Mouse (Mus musculus): Measurements from ENCODE around the gene Cd69. TPM values are rescaled to one million over a fixed set of nuclear protein-coding genes. Genes with fewer than 3 reads are reported as not detected.

Cd69 gene
- polyA plus RNA-seq, 1 experiment from 2014 or later = 0.09 TPM

DNA sequence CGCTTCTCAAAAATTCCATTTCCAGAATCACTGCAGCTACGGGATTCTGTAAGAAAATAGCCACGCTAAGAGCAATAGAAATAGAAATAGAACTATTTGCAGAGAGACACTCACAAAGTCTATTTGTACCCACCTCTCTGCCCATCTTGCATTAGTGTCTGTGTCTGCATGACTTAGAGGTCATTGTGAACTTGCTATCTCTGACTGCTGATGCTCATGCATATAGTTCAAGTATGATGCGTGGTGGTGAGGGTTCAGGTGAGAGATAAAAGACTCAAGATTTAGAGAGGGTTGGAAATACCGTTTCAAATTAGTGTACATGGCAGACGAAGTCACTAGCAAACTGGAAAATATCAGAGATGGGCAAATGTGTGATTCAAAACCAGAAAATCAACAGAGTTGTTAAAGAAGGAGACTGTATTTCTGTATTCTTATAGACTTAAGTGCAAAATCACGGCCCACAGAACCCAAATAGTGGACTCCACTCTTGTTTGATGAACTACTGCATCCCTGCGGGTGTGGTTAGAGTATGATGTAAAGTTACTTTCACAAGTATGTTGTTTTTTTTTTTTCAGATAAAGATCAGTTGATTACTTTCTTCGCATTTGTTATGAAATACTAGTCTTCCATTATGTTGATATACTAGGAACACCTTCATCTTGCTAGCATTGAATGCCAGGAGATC, 35.5 kb downstream of the Cd69 start:
- 91% methylated on average over 9 of the region's 9 CpGs for WGBS
- Histone ChIP-seq H3K9ac (ENCODE audit: low read depth, low read length) (no peak overlapping the region), H3K4me3 (ENCODE audit: low read length) (no peak overlapping the region)

DNA sequence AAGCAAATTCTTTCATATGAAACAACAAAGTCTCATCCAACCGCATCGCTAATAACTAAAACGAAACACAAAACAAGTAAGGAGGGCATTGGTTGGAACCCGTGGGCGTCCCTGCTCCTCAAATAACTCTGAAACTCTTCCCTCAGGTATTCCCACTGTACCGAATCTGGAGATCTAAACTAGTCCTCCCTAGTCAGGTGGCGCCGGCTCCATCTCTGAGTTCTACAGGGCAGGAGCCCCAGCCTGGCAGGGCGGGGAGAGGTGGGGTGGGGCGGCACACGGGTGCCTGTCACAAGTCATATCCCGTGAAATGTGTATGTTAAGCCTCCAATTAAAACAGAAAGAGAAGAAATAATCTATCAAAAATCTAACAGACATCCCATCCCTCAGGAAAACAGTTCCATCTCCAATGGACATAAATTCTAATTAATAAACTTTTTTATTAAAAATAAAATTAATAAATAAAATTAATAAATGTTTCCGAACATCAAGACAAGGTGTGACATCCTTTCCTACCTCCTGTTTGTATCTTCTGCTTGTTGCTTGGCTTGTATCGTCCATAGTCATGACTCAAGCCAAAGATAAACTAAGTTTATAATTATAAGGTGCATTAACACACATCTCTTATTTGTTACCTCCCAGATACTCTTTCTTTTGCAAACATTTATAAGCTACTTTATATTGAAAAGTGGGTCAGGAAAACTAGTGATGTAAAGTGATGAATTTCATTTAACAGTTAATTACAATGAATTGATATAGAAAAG, 36.8 kb downstream of the Cd69 start:
- no peaks in the 10 kb centered on the region for H3K27me3 ChIP-seq (replicated peaks; ENCODE audit: control insufficient read depth, insufficient read depth, low read length)
- 12% methylated on average over 14 of the region's 14 CpGs for WGBS
- peak overlapping the region; percentile 50 for H3K4me3 ChIP-seq (ENCODE audit: low read length)
- no peaks in the 10 kb centered on the region for H3K36me3 ChIP-seq (ENCODE audit: control insufficient read depth, insufficient read depth, low read length)
- H3K9ac ChIP-seq (ENCODE audit: low read depth, low read length) = peak overlapping the region; percentile 39
- peaks cover 4% of the 10 kb centered on the region; the same call in 1 of the 2 replicates for H3K4me1 ChIP-seq (ENCODE audit: control insufficient read depth, insufficient read depth, low read depth, low read length)
- peak; percentile 84 for ATAC-seq
- H3K4me2 ChIP-seq (ENCODE audit: low read length) = peak overlapping the region; percentile 60
- no peak overlapping the region for H3K27ac ChIP-seq (ENCODE audit: low read depth, low read length)
- no peaks in the 10 kb centered on the region for H3K9me3 ChIP-seq (ENCODE audit: control insufficient read depth, low read length)

More for the DNA sequence above, 35.5 kb downstream of the Cd69 start:
- H3K27ac ChIP-seq (ENCODE audit: low read depth, low read length) = no peak overlapping the region
- no peaks in the 10 kb centered on the region for H3K27me3 ChIP-seq (replicated peaks; ENCODE audit: control insufficient read depth, insufficient read depth, low read length)
- no peaks in the 10 kb centered on the region for H3K36me3 ChIP-seq (ENCODE audit: control insufficient read depth, insufficient read depth, low read length)
- H3K9me3 ChIP-seq (ENCODE audit: control insufficient read depth, low read length) = no peaks in the 10 kb centered on the region
- H3K4me1 ChIP-seq (ENCODE audit: control insufficient read depth, insufficient read depth, low read depth, low read length) = peaks cover 4% of the 10 kb centered on the region; the same call in 1 of the 2 replicates
- no peak overlapping the region for H3K4me2 ChIP-seq (ENCODE audit: low read length)
- no peak for ATAC-seq

DNA sequence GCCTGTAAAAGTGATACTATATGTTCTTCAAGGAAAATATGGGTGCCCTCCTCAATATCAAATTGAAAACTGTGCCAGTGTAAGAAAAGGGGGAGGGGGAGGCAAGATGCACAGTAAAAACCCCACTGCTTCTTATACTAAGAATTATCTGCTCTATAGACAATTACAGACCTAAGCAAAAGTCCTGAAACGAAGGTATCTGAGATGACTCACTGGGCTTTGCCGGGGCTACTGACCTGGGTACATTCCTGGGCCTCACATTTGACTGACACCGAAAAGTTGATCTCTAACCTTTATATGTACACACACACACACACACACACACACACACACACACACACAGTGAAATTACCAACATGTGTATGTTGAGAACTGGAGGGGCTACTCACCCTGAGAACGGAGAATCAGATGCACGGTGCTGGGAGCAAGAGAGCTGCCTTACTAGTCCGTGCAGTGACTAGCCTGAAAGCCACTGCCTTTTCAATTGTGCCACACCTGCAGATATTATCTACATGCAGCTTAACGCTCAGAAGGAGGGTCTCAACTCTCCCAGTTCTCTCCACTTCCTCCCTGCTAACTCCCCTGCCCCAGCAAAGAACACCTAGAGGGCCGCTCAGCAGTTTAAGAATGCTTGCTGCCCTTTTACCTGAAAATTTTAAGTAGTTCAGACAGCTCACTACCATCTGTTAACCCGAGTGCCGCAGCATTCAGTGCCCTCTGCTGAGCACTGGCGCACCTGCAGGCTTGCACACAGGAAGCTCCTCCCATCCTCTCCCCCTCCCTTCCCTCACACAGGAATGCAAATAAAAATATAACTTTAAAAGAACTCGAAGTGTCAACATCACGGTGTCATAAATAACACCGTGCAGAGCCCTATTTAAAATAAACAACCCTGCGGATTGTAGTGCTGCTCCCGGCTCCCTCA, 37.6 kb downstream of the Cd69 start:
- peak overlapping the region; percentile 50 for H3K4me3 ChIP-seq (ENCODE audit: low read length)
- peak overlapping the region; percentile 60 for H3K4me2 ChIP-seq (ENCODE audit: low read length)
- no peaks in the 10 kb centered on the region for H3K9me3 ChIP-seq (ENCODE audit: control insufficient read depth, low read length)
- H3K27me3 ChIP-seq (replicated peaks; ENCODE audit: control insufficient read depth, insufficient read depth, low read length) = no peaks in the 10 kb centered on the region
- 21% methylated on average over 16 of the region's 16 CpGs for WGBS
- H3K36me3 ChIP-seq (ENCODE audit: control insufficient read depth, insufficient read depth, low read length) = no peaks in the 10 kb centered on the region
- ATAC-seq = peak; percentile 98
- H3K4me1 ChIP-seq (ENCODE audit: control insufficient read depth, insufficient read depth, low read depth, low read length) = peaks cover 4% of the 10 kb centered on the region; the same call in 1 of the 2 replicates
- H3K27ac ChIP-seq (ENCODE audit: low read depth, low read length) = no peak overlapping the region
- peak overlapping the region; percentile 59 for H3K9ac ChIP-seq (ENCODE audit: low read depth, low read length)

DNA sequence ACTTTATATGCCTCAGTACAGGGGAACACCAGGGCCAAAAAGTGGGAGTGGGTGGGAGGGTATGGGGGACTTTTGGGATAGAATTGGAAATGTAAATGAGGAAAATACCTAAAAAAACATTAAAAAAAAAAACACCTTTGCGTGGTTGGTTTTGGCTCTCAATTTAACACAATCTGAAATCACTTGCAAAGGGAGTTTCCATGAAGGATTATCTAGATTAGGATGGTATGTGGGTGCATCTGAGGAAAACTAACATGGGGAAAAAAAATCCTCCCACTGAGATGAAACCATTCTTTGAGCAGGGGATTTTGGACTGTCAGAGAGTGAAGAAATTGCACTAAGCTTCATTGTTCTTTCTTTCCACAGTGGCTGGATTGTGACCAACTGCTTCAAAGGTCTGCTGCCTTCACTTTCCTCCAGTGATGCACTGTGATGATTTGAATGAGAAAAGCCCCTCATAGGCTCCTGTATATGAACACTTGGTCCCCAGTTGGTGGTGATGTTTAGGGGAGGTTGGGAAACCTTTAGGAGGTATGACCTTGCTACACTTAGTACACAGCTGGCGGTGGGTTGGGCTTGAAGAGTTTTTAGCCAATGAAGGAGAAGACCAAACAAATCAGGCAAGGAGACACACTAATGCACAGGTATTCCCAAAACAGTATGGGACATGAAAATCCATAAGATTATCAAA, 38.4 kb downstream of the Cd69 start:
- Histone ChIP-seq H3K9me3 (ENCODE audit: control insufficient read depth, low read length) (no peaks in the 10 kb centered on the region), H3K4me1 (ENCODE audit: control insufficient read depth, insufficient read depth, low read depth, low read length) (peaks cover 4% of the 10 kb centered on the region; the same call in 1 of the 2 replicates), H3K9ac (ENCODE audit: low read depth, low read length) (no peak overlapping the region), H3K27ac (ENCODE audit: low read depth, low read length) (no peak overlapping the region), H3K4me2 (ENCODE audit: low read length) (no peak overlapping the region), H3K36me3 (ENCODE audit: control insufficient read depth, insufficient read depth, low read length) (no peaks in the 10 kb centered on the region), H3K27me3 (replicated peaks; ENCODE audit: control insufficient read depth, insufficient read depth, low read length) (no peaks in the 10 kb centered on the region), H3K4me3 (ENCODE audit: low read length) (no peak overlapping the region)
- WGBS = 96% methylated on average over 2 of the region's 2 CpGs
- ATAC-seq = no peak

DNA sequence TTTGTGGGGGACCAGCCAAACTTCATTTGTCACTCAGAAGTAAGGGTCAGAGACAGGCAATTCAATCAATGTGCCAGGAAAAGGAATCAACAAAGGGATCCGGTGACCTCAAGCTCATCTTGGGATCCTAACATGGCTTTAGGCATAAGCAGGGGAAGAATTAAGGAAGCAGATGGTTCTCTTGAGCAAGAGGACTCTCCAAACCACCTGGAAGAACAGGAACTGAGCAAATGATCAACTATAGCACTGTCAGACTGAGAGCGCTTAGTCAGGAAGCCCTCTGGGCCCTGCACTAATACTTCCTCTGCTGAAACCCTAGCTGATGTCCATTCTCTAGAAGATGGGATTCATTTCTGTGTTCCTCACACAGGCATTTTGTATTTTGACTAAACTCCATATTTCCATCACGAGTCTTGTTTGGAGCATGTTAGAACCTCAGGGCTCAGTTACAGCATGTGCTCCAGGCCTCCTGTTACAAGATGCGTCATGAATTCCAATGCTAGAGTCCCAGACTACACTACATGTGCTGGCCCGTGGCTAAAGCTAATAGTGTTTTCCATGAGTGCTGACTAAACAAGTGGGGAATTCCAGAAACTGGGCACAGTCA, 39.3 kb downstream of the Cd69 start:
- H3K36me3 ChIP-seq (ENCODE audit: control insufficient read depth, insufficient read depth, low read length) = no peaks in the 10 kb centered on the region
- no peak for ATAC-seq
- no peaks in the 10 kb centered on the region for H3K9me3 ChIP-seq (ENCODE audit: control insufficient read depth, low read length)
- H3K4me3 ChIP-seq (ENCODE audit: low read length) = no peak overlapping the region
- no peaks in the 10 kb centered on the region for H3K27me3 ChIP-seq (replicated peaks; ENCODE audit: control insufficient read depth, insufficient read depth, low read length)
- 91% methylated on average over 5 of the region's 5 CpGs for WGBS
- no peak overlapping the region for H3K4me2 ChIP-seq (ENCODE audit: low read length)
- peaks cover 4% of the 10 kb centered on the region; the same call in 1 of the 2 replicates for H3K4me1 ChIP-seq (ENCODE audit: control insufficient read depth, insufficient read depth, low read depth, low read length)
- H3K27ac ChIP-seq (ENCODE audit: low read depth, low read length) = no peak overlapping the region
- H3K9ac ChIP-seq (ENCODE audit: low read depth, low read length) = no peak overlapping the region

DNA sequence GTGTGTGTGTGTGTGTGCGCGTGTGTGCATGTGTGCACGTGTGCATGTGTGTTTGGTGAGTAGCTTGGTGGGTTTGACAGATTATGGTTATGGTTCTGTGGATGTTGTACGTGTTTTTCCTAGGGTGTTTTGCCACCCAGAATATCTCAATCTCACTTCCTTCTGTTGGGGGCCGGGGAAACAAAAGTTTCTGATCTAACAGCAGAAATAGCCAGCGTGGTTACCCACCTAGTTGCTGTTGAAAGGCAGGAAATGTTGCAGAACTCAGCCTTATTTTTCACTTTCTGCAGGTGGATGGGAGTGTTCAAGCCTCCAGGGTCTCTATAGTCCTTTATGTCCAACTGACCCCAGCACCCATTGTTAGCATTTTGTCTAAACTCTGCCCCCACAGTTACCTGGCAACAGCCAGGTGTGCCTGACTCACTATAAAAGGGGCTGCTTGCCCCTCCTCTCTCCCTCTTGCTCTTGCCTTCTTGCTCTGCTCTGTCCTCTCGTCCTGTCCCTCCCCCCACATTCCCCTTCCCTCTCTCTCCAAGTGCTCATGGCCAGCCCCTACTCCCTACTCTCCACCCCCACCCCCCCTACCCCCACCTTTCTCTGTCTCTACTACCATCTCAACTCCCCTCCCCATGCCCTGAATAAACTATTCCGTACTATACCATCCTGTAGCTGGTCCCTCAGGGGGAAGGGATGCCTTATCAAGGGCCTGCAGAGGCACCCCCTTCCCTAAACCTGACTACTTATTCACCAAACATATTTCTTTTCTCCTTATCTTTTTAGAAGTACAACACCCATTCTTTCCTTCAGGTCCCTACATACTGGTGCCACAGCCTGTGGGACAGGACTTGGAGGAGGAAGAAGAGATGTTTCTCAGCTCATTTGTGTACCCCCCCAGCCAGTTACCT, 40.5 kb downstream of the Cd69 start:
- Histone ChIP-seq H3K27ac (ENCODE audit: low read depth, low read length) (no peak overlapping the region), H3K36me3 (ENCODE audit: control insufficient read depth, insufficient read depth, low read length) (no peaks in the 10 kb centered on the region), H3K4me2 (ENCODE audit: low read length) (no peak overlapping the region), H3K4me1 (ENCODE audit: control insufficient read depth, insufficient read depth, low read depth, low read length) (peaks cover 4% of the 10 kb centered on the region; the same call in 1 of the 2 replicates), H3K4me3 (ENCODE audit: low read length) (no peak overlapping the region), H3K9ac (ENCODE audit: low read depth, low read length) (no peak overlapping the region), H3K27me3 (replicated peaks; ENCODE audit: control insufficient read depth, insufficient read depth, low read length) (no peaks in the 10 kb centered on the region), H3K9me3 (ENCODE audit: control insufficient read depth, low read length) (no peaks in the 10 kb centered on the region)
- 69% methylated on average over 6 of the region's 8 CpGs for WGBS
- no peak for ATAC-seq

DNA sequence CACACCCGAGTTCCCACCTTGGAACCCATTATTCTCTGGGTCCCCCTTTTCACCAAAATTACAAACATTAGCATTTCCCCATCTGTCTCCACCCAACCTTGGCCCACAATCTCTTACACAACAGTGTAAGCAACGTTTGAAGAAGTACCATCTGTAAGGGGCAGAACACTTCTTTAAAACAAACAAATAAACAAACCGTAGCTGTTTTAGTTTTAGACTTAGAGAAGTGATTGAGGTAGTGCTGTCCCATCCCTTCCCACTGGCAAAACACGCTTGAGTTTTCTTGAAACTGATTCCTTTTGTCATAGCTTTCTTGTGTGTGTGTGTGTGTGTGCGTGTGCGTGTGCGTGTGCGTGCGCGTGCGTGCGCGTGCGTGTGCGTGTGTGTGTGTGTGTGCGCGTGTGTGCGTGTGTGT, 41.3 kb downstream of the Cd69 start:
- no peak for ATAC-seq
- Histone ChIP-seq H3K27ac (ENCODE audit: low read depth, low read length) (no peak overlapping the region), H3K4me1 (ENCODE audit: control insufficient read depth, insufficient read depth, low read depth, low read length) (peaks cover 4% of the 10 kb centered on the region; the same call in 1 of the 2 replicates), H3K4me2 (ENCODE audit: low read length) (no peak overlapping the region), H3K9me3 (ENCODE audit: control insufficient read depth, low read length) (no peaks in the 10 kb centered on the region), H3K4me3 (ENCODE audit: low read length) (no peak overlapping the region), H3K36me3 (ENCODE audit: control insufficient read depth, insufficient read depth, low read length) (no peaks in the 10 kb centered on the region), H3K9ac (ENCODE audit: low read depth, low read length) (no peak overlapping the region), H3K27me3 (replicated peaks; ENCODE audit: control insufficient read depth, insufficient read depth, low read length) (no peaks in the 10 kb centered on the region)
- WGBS = 91% methylated on average over 10 of the region's 18 CpGs

Data from hindbrain, embryonic 16.5 days (tissue).